Mouse (Mus musculus) intestine, embryonic 16.5 days (tissue): Measurements from ENCODE around the gene Mypn. TPM values are rescaled to one million over a fixed set of nuclear protein-coding genes. Genes with fewer than 3 reads are reported as not detected.

Source experiments
- ATAC-seq: fragments of 200-750 bp; cut with Nextera tagmentation; 2 replicates; pipeline ENCODE4 v1.8.0; 2017; ENCODE audit warnings: moderate TSS enrichment, moderate library complexity
- H3K27ac ChIP-seq: fragments of 300-500 bp; sonication (generic); 2 replicates; pipeline ENCODE4 v1.5.1; 2014; ENCODE audit warnings: mild to moderate bottlenecking, low read length
- H3K27me3 ChIP-seq: fragments of 300-500 bp; sonication (generic); replicated peaks from 2 replicates; pipeline ENCODE4 v1.6.1; 2014; ENCODE audit warnings: low read length, control low read depth, mixed read lengths; ENCODE audit not compliant: control insufficient read depth, insufficient read depth
- H3K36me3 ChIP-seq: fragments of 300-500 bp; sonication (generic); 2 replicates; pipeline ENCODE4 v1.6.1; 2014; ENCODE audit warnings: low read length, control low read depth; ENCODE audit not compliant: control insufficient read depth, insufficient read depth
- H3K4me1 ChIP-seq: fragments of 300-500 bp; sonication (generic); 2 replicates; pipeline ENCODE4 v1.6.1; 2014; ENCODE audit warnings: low read length, control low read depth, mixed read lengths; ENCODE audit not compliant: control insufficient read depth, insufficient read depth
- H3K4me2 ChIP-seq: fragments of 300-500 bp; sonication (generic); 2 replicates; pipeline ENCODE4 v1.6.1; 2014; ENCODE audit warnings: low read depth, low read length, control low read depth
- H3K4me3 ChIP-seq: fragments of 300-500 bp; sonication (generic); 2 replicates; pipeline ENCODE4 v1.5.1; 2014; ENCODE audit warnings: mild to moderate bottlenecking, low read length
- H3K9ac ChIP-seq: fragments of 300-500 bp; sonication (generic); 2 replicates; pipeline ENCODE4 v1.6.1; 2014; ENCODE audit warnings: low read depth, low read length
- H3K9me3 ChIP-seq: fragments of 300-500 bp; sonication (generic); 2 replicates; pipeline ENCODE4 v1.6.1; 2016; ENCODE audit warnings: low read length, control low read depth; ENCODE audit not compliant: control insufficient read depth
- WGBS: fragments of 180-500 bp; shearing (Covaris S2); extraction: QIAGEN DNeasy Blood & Tissue Kit; methylation state at CpG from one replicate; pipeline ENCODE4 v1.1.7; 2014; 5-methylcytosine and 5-hydroxymethylcytosine counted together
- polyA plus RNA-seq: library from polyadenylated mRNA; unstranded; fragments of >200 nt; fragmentation: Nextera tagmentation; extraction: Ambion mirVana; gene quantifications from 2 replicates; pipeline ENCODE4 v1.2.1, GENCODE M21; 2015

The Mypn gene
- polyA plus RNA-seq, 1 experiment from 2014 or later, result not detected

DNA sequence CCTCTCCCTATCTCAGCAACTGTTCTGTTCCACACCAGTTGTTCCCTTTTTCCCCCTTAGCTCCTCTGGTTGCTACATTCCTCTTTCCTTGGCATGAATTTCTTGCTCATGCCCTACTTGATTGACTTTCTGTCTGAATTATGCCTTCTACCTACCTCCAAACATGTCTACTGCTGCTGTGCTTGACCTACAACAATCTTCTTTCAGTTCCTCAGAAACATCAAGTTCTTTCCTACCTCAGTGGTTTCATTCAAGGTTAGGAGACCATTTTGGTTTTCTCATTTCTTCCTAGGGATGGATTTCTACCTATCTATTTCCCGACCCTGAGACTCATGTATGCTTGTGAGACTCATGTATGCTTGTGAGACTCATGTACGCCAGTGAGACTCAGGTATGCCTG lies 36.1 kb upstream of the Mypn start:
- Histone ChIP-seq H3K27ac (no peak overlapping the region), H3K4me1 (peaks cover 4% of the 10 kb centered on the region; the same call in 1 of the 2 replicates), H3K9me3 (no peaks in the 10 kb centered on the region), H3K27me3 (no peaks in the 10 kb centered on the region), H3K4me3 (no peak overlapping the region), H3K36me3 (no peaks in the 10 kb centered on the region), H3K9ac (no peak overlapping the region), H3K4me2 (no peak overlapping the region)
- no peak for ATAC-seq
- 83% methylated on average over 2 of the region's 2 CpGs for WGBS

DNA sequence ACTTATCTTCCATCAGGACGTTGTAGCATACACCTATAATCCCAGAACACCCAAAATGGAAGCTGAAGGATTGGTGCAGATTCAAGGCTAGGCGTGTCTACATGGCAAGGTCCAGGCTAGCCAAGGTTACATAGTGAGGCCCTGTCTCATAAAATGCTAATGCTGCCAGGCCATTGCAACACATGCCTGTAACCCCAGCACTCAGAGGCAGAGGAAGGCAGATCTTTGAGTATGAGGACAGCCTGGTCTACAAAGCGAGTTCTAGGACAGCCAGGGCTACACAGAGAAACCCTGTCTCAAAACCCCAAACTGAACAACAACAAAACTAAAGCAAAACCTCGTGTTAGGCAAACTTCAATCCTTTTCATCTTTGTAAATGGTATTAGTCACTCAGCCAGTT lies 34.3 kb upstream of the Mypn start:
- Histone ChIP-seq H3K4me3 (no peak overlapping the region), H3K27me3 (no peaks in the 10 kb centered on the region), H3K27ac (no peak overlapping the region), H3K9me3 (no peaks in the 10 kb centered on the region), H3K9ac (no peak overlapping the region), H3K4me2 (no peak overlapping the region), H3K36me3 (no peaks in the 10 kb centered on the region), H3K4me1 (peaks cover 4% of the 10 kb centered on the region; the same call in 1 of the 2 replicates)
- WGBS, result 68% methylated on average over 4 of the region's 4 CpGs
- ATAC-seq, result peak; percentile 57

DNA sequence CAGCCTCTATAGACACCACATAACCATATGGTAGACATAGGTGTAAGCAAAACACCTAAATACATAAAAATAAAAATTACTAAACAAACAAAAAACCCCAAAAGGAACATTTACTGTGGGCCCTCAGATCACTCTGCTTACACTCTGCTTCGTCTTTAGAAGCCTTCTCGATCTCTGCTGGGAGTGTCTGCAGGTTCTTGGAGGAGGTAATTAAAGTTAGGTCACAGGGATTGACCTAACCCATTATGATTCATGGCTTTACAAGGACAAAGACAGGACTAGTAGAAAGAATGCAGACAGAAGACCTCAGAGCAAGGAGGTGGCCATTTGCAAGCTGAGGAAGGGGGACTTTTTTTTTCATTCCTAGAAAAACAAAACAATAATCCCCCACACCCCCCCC lies 33.5 kb upstream of the Mypn start:
- H3K36me3 ChIP-seq, result no peaks in the 10 kb centered on the region
- no peaks in the 10 kb centered on the region for H3K9me3 ChIP-seq
- H3K27me3 ChIP-seq, result no peaks in the 10 kb centered on the region
- no peaks in the 10 kb centered on the region for H3K4me1 ChIP-seq
- H3K27ac ChIP-seq, result no peak overlapping the region
- ATAC-seq, result no peak
- no peak overlapping the region for H3K4me3 ChIP-seq
- WGBS, result 69% methylated on average over 2 of the region's 2 CpGs
- H3K9ac ChIP-seq, result no peak overlapping the region
- no peak overlapping the region for H3K4me2 ChIP-seq

DNA sequence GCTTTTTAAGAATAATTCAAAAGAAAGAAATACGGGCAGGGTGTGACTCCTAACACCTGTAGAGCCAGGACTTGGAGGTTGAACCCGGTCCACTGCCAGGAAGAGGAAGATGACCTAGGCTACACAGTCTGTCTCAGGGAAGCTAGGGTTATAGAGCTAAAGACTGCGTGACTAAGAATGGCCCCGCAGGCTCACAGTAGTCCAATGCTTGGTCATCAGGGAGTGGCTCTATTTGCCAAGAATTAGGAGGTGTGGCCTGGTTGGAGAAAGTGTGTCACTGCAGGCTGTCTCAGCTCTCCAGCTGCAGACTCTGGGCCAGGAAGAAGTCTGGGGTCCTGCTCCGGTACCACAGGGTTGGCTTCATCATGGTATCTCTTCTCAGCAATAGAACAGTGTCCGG lies 32.9 kb upstream of the Mypn start:
- Histone ChIP-seq H3K27ac (no peak overlapping the region), H3K4me1 (no peaks in the 10 kb centered on the region), H3K4me3 (no peak overlapping the region), H3K9ac (no peak overlapping the region), H3K27me3 (no peaks in the 10 kb centered on the region), H3K9me3 (no peaks in the 10 kb centered on the region), H3K4me2 (no peak overlapping the region), H3K36me3 (no peaks in the 10 kb centered on the region)
- WGBS, result 89% methylated on average over 6 of the region's 6 CpGs
- no peak for ATAC-seq

DNA sequence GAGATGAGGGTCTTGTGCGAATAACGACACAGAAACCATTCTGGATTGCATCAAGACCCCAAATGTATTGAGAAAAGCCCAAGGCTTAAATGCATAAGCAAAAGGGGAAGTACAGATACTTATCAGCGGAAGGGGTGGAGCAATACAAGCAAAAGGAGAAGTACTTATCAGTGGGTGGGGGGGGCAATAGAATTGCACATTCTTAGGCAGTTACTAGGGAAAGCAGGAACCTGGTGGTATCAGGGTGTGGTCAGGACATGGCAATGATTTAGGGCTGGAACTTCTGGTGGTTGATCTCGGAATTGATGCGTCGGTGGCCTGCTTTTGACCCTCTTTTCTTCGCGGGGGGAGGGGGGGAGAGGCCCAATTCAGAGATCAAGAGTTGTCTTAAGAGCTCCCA lies 32.1 kb upstream of the Mypn start:
- Histone ChIP-seq H3K4me3 (no peak overlapping the region), H3K27ac (no peak overlapping the region), H3K4me1 (no peaks in the 10 kb centered on the region), H3K4me2 (no peak overlapping the region), H3K9ac (no peak overlapping the region), H3K27me3 (no peaks in the 10 kb centered on the region), H3K36me3 (no peaks in the 10 kb centered on the region), H3K9me3 (no peaks in the 10 kb centered on the region)
- no peak for ATAC-seq
- 74% methylated on average over 8 of the region's 8 CpGs for WGBS

DNA sequence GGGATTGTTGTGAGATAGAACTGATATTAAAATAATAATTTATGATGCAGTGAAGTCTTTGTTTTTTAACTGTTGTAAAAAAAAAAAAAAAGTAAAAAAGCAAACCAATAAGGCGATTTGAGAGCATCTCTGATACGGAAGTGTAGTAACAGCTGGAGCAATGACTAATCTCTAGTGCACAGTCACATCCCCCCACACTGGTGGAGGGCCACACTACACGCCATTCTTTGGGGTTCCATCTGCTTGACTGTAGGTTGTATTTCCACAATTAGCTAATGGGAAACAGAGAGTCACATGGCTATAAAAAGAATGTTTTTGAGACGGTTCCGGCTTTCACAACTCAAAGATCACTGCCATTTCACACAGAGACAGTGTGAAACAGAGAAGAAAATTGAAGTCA lies 30.4 kb upstream of the Mypn start:
- Histone ChIP-seq H3K27me3 (no peaks in the 10 kb centered on the region), H3K9me3 (no peaks in the 10 kb centered on the region), H3K9ac (no peak overlapping the region), H3K36me3 (no peaks in the 10 kb centered on the region), H3K4me1 (no peaks in the 10 kb centered on the region), H3K4me2 (no peak overlapping the region), H3K4me3 (no peak overlapping the region), H3K27ac (no peak overlapping the region)
- 87% methylated on average over 5 of the region's 5 CpGs for WGBS
- no peak for ATAC-seq

DNA sequence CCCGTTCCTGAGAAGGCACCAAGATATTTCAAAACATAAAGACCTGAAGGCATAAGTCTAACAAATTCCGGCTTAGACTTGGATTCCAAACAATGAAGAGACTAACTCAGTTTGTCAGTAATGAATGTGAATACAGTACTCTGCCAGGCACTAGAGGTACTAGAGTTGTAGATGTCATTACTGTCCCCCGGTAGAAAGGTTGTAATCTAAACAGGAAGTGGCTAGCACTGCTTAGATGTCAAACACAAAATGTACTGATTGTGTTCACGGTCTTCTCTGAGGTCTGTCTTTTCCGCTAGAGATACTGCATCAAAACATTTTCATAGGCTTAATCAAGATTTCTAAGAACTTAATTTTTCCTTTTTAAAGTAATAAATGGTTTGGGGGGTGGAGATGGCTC lies 27.9 kb upstream of the Mypn start:
- 42% methylated on average over 5 of the region's 5 CpGs for WGBS
- H3K9ac ChIP-seq, result no peak overlapping the region
- no peak overlapping the region for H3K27ac ChIP-seq
- no peaks in the 10 kb centered on the region for H3K4me1 ChIP-seq
- H3K36me3 ChIP-seq, result no peaks in the 10 kb centered on the region
- H3K4me2 ChIP-seq, result no peak overlapping the region
- no peak for ATAC-seq
- H3K4me3 ChIP-seq, result no peak overlapping the region
- no peaks in the 10 kb centered on the region for H3K27me3 ChIP-seq
- H3K9me3 ChIP-seq, result no peaks in the 10 kb centered on the region

DNA sequence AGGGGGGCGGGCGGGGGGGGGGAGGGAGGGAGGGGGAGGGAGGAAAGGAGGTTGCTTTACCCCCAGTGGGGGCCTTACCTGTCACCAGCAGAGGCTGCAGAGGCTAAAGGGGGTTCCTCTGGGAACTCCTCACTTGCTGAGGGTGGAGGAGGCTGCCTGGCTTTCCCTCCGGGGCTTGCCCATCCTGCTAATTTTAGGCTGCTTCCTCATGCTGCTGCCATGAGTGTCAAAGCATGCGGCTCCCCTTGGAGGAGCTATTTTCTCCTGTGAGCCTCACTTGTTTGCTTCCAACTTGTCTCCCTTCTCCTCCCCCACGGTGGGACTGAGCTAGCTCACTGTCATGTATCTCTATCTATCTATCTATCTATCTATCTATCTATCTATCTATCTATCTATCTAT lies 27.1 kb upstream of the Mypn start:
- H3K4me3 ChIP-seq, result no peak overlapping the region
- no peak overlapping the region for H3K9ac ChIP-seq
- no peak overlapping the region for H3K27ac ChIP-seq
- WGBS, result 23% methylated on average over 3 of the region's 5 CpGs
- H3K4me1 ChIP-seq, result no peaks in the 10 kb centered on the region
- ATAC-seq, result no peak
- H3K4me2 ChIP-seq, result no peak overlapping the region
- no peaks in the 10 kb centered on the region for H3K27me3 ChIP-seq
- no peaks in the 10 kb centered on the region for H3K36me3 ChIP-seq
- H3K9me3 ChIP-seq, result no peaks in the 10 kb centered on the region

DNA sequence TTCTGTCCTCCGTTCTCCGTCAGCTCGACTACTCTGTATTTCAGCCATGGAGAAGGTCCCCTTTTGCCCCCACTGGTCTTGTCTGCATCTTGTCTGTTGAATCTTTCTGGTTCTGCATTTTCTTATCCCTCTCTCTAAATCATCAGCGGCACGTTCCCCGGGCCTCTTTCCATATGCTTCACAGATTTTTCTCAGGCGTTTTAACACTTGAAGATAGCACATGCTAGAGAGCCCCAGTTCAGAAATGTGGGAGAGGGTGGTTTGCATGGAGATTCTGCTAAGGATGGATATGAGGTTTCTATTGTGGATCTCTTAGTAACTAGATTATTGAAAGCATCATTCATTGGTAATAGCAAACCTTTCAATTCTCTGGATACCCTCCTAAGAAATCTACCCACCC lies 26.5 kb upstream of the Mypn start:
- Histone ChIP-seq H3K27ac (no peak overlapping the region), H3K4me2 (no peak overlapping the region), H3K9ac (no peak overlapping the region), H3K27me3 (no peaks in the 10 kb centered on the region), H3K4me3 (no peak overlapping the region), H3K9me3 (no peaks in the 10 kb centered on the region), H3K36me3 (no peaks in the 10 kb centered on the region), H3K4me1 (no peaks in the 10 kb centered on the region)
- 77% methylated on average over 7 of the region's 7 CpGs for WGBS
- no peak for ATAC-seq

DNA sequence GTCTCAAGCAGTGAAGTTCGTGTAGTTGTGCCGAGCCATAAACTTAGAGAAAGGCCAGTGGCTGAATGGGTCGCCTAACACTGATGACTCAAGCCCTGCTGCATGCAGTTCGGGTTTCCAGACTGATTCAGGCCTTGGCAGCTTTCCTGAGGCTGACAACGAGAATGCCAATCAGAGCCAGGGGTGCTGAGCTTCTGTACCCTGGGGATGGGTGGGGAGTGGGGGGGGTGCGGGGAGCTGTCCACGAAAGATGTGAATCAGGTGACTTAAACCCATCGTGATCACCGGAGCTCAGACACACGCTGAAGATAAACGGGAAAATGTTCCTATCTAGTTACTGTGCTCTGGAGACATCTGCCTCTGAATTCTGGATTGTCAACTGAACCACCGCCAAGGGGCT lies 20.6 kb upstream of the Mypn start:
- no peak overlapping the region for H3K9ac ChIP-seq
- no peak overlapping the region for H3K27ac ChIP-seq
- 71% methylated on average over 12 of the region's 12 CpGs for WGBS
- H3K9me3 ChIP-seq, result no peaks in the 10 kb centered on the region
- H3K27me3 ChIP-seq, result no peaks in the 10 kb centered on the region
- H3K36me3 ChIP-seq, result no peaks in the 10 kb centered on the region
- H3K4me3 ChIP-seq, result no peak overlapping the region
- no peaks in the 10 kb centered on the region for H3K4me1 ChIP-seq
- H3K4me2 ChIP-seq, result no peak overlapping the region
- ATAC-seq, result no peak
